8 mouse cellular contexts compared by ENCODE assay signal in the genomic region with DNA sequence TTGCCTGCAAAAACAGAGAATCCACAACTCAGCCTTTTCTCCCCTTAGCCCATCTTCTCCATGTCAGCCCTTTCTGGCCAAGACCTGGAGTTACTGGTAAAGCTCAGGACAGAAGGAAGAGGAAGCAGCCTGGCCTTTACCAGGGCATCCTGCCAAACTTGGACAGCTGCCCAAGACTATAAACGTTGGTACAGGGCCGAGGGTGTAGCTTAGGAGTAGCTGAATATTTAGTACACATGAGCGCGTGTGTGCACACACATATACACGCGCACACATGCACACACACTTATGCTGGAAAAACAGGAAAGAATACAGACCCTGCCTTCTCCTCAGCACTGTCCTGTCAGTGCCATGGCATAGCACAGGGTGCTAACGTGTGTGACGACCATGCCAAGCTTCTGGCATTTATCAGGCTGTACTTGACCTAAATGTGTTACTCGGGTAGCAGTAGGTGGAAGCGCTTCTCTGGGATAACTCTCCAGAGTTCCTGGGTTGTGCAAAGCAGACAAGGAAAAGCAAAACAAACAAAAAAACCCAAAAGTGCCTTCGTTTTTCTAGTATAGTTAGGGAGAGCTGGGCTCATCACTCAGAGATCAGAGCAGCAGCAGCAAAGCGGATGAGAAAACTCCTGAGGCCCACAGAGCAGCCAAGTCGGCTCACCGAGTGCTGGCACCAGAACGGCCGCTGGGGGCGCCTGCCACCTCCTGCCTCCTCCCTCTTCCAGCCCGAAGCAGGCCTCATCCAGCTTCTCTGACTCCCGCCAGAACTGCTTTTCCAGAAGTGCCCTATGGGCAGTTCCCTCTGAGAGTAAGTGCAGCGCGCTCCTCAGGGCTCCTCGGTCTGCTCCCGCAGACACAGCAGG. TPM values are rescaled to one million over a fixed set of nuclear protein-coding genes. Genes with fewer than 3 reads are reported as not detected.
DNase-seq lines count a peak whose midpoint lies in the region; ATAC-seq and TF ChIP-seq lines count a peak whose summit lies in the region.

No protein-coding gene starts in this region.

- peak overlapping the region; percentile 45 for H3K9ac ChIP-seq in forebrain, embryonic 13.5 days
- peak overlapping the region; percentile 23; the same call in 1 of the 2 replicates for H3K9ac ChIP-seq in heart, postnatal 0 days (replicated peaks; ENCODE audit: low read depth, low read length)
- 0 out of 2 replicates have a peak overlapping the region, but pooled peaks have one; percentile 31 for H3K9ac ChIP-seq in liver, embryonic 16.5 days (ENCODE audit: low read depth, low read length)
- H3K9ac ChIP-seq in neural tube, embryonic 13.5 days = peak overlapping the region; percentile 13

- ATAC-seq in cerebellum, adult (ENCODE audit: insufficient number of reproducible peaks, low FRiP score, low TSS enrichment) = peak; percentile 51
- ATAC-seq in forebrain, embryonic 13.5 days = peak; percentile 44
- ATAC-seq in heart, postnatal 0 days (ENCODE audit: insufficient read depth, low read depth) = peak; percentile 15; the same call in 1 of the 2 replicates
- ATAC-seq in liver, embryonic 16.5 days (ENCODE audit: low read depth) = no peak
- ATAC-seq in neural tube, embryonic 13.5 days (ENCODE audit: low read depth) = 0 out of 2 replicates have a peak, but pooled peaks have one; percentile 6

- peak overlapping the region; percentile 68 for H3K27ac ChIP-seq in forebrain, embryonic 13.5 days
- peak overlapping the region; percentile 99 for H3K27ac ChIP-seq in heart, postnatal 0 days (ENCODE audit: low read depth)
- no peak overlapping the region for H3K27ac ChIP-seq in liver, embryonic 16.5 days (ENCODE audit: low read length)
- H3K27ac ChIP-seq in neural tube, embryonic 13.5 days (replicated peaks) = peak overlapping the region; percentile 79

- peaks cover 24% of the 10 kb centered on the region for H3K27me3 ChIP-seq in forebrain, embryonic 13.5 days
- H3K27me3 ChIP-seq in heart, postnatal 0 days (ENCODE audit: control insufficient read depth, insufficient read depth, low read length) = no peaks in the 10 kb centered on the region
- H3K27me3 ChIP-seq in liver, embryonic 16.5 days (ENCODE audit: control insufficient read depth, insufficient read depth, low read depth, low read length) = peaks cover 18% of the 10 kb centered on the region
- peaks cover 9% of the 10 kb centered on the region for H3K27me3 ChIP-seq in neural tube, embryonic 13.5 days

- H3K9me3 ChIP-seq in forebrain, embryonic 13.5 days (replicated peaks) = no peaks in the 10 kb centered on the region
- H3K9me3 ChIP-seq in heart, postnatal 0 days (replicated peaks; ENCODE audit: control insufficient read depth, low read length) = no peaks in the 10 kb centered on the region
- no peaks in the 10 kb centered on the region for H3K9me3 ChIP-seq in liver, embryonic 16.5 days (replicated peaks; ENCODE audit: control insufficient read depth, low read length)
- no peaks in the 10 kb centered on the region for H3K9me3 ChIP-seq in neural tube, embryonic 13.5 days

- H3K4me2 ChIP-seq in forebrain, embryonic 13.5 days = peak overlapping the region; percentile 32
- H3K4me2 ChIP-seq in heart, postnatal 0 days (ENCODE audit: low read depth, low read length) = peak overlapping the region; percentile 49; the same call in 1 of the 2 replicates
- H3K4me2 ChIP-seq in liver, embryonic 16.5 days (ENCODE audit: low read depth, low read length) = peak overlapping the region; percentile 11; the same call in 1 of the 2 replicates
- H3K4me2 ChIP-seq in neural tube, embryonic 13.5 days = peak overlapping the region; percentile 88

- 23% methylated on average over 23 of the region's 23 CpGs for WGBS in forebrain, embryonic 13.5 days
- 14% methylated on average over 23 of the region's 23 CpGs for WGBS in heart, postnatal 0 days
- whole genome bisulfite sequencing in liver, embryonic 16.5 days (ENCODE audit: insufficient replicate concordance) = 30% methylated on average over 23 of the region's 23 CpGs
- WGBS in neural tube, embryonic 13.5 days = 23% methylated on average over 23 of the region's 23 CpGs

- peaks cover 69% of the 10 kb centered on the region for H3K4me1 ChIP-seq in forebrain, embryonic 13.5 days
- H3K4me1 ChIP-seq in heart, postnatal 0 days (ENCODE audit: control insufficient read depth, insufficient read depth) = peaks cover 85% of the 10 kb centered on the region
- H3K4me1 ChIP-seq in liver, embryonic 16.5 days (ENCODE audit: control insufficient read depth, low read depth, low read length) = peaks cover 47% of the 10 kb centered on the region
- peaks cover 87% of the 10 kb centered on the region for H3K4me1 ChIP-seq in neural tube, embryonic 13.5 days (replicated peaks)

- TF ChIP-seq CTCF in heart, postnatal 0 days (IDR thresholded peaks at IDR 0.05; ENCODE audit: low read depth) = peak; percentile 73

- no peaks in the 10 kb centered on the region for H3K36me3 ChIP-seq in forebrain, embryonic 13.5 days (ENCODE audit: poor library complexity, severe bottlenecking)
- H3K36me3 ChIP-seq in heart, postnatal 0 days (replicated peaks; ENCODE audit: control insufficient read depth, insufficient read depth, low read length) = no peaks in the 10 kb centered on the region
- H3K36me3 ChIP-seq in liver, embryonic 16.5 days (ENCODE audit: control insufficient read depth, insufficient read depth) = no peaks in the 10 kb centered on the region
- H3K36me3 ChIP-seq in neural tube, embryonic 13.5 days = no peaks in the 10 kb centered on the region

- no peak for TF ChIP-seq EP300 in heart, postnatal 0 days (IDR thresholded peaks at IDR 0.05; ENCODE audit: low read depth)

- DNase-seq in CD8-positive naive resting alpha-beta T cell, adult 2 months (ENCODE audit: low read depth in 2 of 2, low spot score in 2 of 2) = peak; percentile 58 to 75
- DNase-seq in heart, postnatal 0 days (ENCODE audit: low spot score) = peak; percentile 86
- peak; percentile 95 for DNase-seq in kidney, postnatal 36 days
- peak; percentile 95 for DNase-seq in testis, postnatal 10 days (ENCODE audit: low spot score)

- H3K4me3 ChIP-seq in forebrain, embryonic 13.5 days = no peak overlapping the region
- H3K4me3 ChIP-seq in heart, postnatal 0 days (ENCODE audit: low read depth, low read length) = no peak overlapping the region
- H3K4me3 ChIP-seq in liver, embryonic 16.5 days (ENCODE audit: low read depth, low read length) = no peak overlapping the region
- H3K4me3 ChIP-seq in neural tube, embryonic 13.5 days = no peak overlapping the region

RNA-seq across cellular contexts. Expression of a gene that starts 4.0 kb away (rescaled TPM):
- polyA plus RNA-seq in forebrain, embryonic 13.5 days (2015; fragmentation: Nextera tagmentation; extraction: Ambion mirVana) = 1.6 and 2.8 TPM in 2 replicates
- 12.7 and 14.5 TPM in 2 replicates for total RNA-seq in heart, postnatal 0 days (2014; rRNA removed; ENCODE audit: low replicate concordance)
- polyA plus RNA-seq in heart, postnatal 0 days (2015; fragmentation: Nextera tagmentation; extraction: Ambion mirVana) = 1.5 and 1.6 TPM in 2 replicates
- 0.59 and 0.62 TPM in 2 replicates for polyA plus RNA-seq in liver, embryonic 16.5 days (2015; fragmentation: Nextera tagmentation; extraction: Ambion mirVana)
- 3.3 and 4.6 TPM in 2 replicates for polyA plus RNA-seq in neural tube, embryonic 13.5 days (2015; fragmentation: Nextera tagmentation; extraction: Ambion mirVana)

RNA-seq across cellular contexts. Expression of a gene that starts 52.5 kb away (rescaled TPM):
- polyA plus RNA-seq in forebrain, embryonic 13.5 days (2015; fragmentation: Nextera tagmentation; extraction: Ambion mirVana) = 80.7 and 85.2 TPM in 2 replicates
- 37.7 and 46.9 TPM in 2 replicates for total RNA-seq in heart, postnatal 0 days (2014; rRNA removed; ENCODE audit: low replicate concordance)
- 14.8 and 16.2 TPM in 2 replicates for polyA plus RNA-seq in heart, postnatal 0 days (2015; fragmentation: Nextera tagmentation; extraction: Ambion mirVana)
- polyA plus RNA-seq in liver, embryonic 16.5 days (2015; fragmentation: Nextera tagmentation; extraction: Ambion mirVana) = 40.6 and 42.3 TPM in 2 replicates
- 14.9 and 16.7 TPM in 2 replicates for polyA plus RNA-seq in neural tube, embryonic 13.5 days (2015; fragmentation: Nextera tagmentation; extraction: Ambion mirVana)

Comparison
In these comparisons a context has a peak if more than half of its experiments do, and no peak if none do; other contexts are left out.
1. H3K4me2 ChIP-seq: peak in every context shown above with its lines; median percentile 88 in neural tube, embryonic 13.5 days; 49 in heart, postnatal 0 days; 32 in forebrain, embryonic 13.5 days; 11 in liver, embryonic 16.5 days.